Mouse (Mus musculus): ENCODE data around the gene Txndc17. TPM values are rescaled to one million over a fixed set of nuclear protein-coding genes. Genes with fewer than 3 reads are reported as not detected.
A peak's percentile ranks its signal among the peaks of the same experiment; 100 is the strongest.
"Not testable (repeated sequence)": the region's sequence is repeated elsewhere in the genome, so short reads cannot be mapped to it uniquely, and the experiment has no call there.

Gene Txndc17
- 184 and 186 TPM in 2 replicates for polyA plus RNA-seq (2015; fragmentation: Nextera tagmentation; extraction: Ambion mirVana)

DNA sequence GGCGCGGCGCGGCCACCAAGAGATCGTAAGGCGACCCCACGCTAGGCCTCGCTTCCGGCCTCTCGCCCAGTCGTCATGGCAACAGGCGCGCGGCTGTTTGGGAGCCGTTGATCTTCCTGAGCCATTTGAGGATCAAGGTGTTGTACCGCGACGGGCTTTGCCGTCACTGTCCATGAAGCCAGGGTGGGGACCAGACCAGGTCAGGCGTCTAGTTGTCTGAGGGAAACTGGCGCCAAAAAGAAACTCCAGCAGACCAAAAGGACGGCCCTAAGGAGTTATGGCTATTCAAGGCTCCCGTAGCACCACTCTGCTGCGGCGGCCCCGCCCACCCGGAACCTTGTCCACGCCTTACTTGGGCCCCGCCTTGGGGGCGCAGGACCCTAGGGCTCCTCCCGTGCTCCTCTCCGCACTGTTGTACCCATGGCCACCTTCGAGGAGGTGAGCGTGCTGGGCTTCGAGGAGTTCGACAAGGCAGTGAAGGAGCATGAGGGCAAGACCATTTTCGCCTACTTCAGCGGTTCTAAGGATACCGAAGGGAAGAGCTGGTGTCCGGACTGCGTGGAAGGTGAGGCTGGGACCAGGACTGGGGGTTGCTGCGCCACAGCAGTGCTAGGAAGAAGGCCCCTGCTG, at the start of gene Txndc17, which contains the start of gene 4933427D14Rik:
TSS of gene Txndc17 (plus strand) at position 344 of the 630 bp plus-strand sequence.
TSS of gene 4933427D14Rik (minus strand) at position 256 of the 630 bp plus-strand sequence.
- peaks cover 20% of the 10 kb centered on the region for H3K4me1 ChIP-seq
- H3K27ac ChIP-seq: peak within 1 kb of the TSS; percentile 69
- no peaks in the 10 kb centered on the region for H3K9me3 ChIP-seq
- WGBS: under 1% methylated on average over 42 of the region's 42 CpGs
- peak within 1 kb of the TSS; percentile 73 for H3K4me3 ChIP-seq
- H3K27me3 ChIP-seq: no peaks in the 10 kb centered on the region
- peak within 1 kb of the TSS; percentile 88 for H3K4me2 ChIP-seq
- peak; percentile 94 for ATAC-seq (ENCODE audit: borderline replicate concordance, extremely low read depth, low FRiP score, low TSS enrichment)
- H3K36me3 ChIP-seq: peaks cover 27% of the 10 kb centered on the region
- peak within 1 kb of the TSS; percentile 73 for H3K9ac ChIP-seq

DNA sequence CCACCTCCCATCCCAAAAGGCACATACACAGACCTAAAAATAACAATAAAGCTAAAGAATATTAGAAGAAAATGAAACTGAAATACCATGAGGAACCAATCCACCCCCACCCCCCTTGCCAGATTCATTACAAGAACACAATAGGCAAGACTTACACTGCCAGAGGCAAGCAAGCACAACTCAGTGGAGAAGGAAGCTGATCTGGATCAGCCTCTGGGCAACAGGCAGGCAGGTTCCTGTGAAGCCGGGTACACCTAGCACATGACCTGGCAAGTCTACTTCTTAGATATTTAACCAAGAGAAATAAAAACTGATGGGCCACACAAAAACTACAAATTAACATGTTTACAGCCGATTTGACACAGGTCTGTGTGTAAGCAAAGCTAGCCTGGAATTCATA, 44.1 kb upstream of the Txndc17 start:
- WGBS: 87% methylated on average over 2 of the region's 2 CpGs
- H3K36me3 ChIP-seq: peaks cover 39% of the 10 kb centered on the region

DNA sequence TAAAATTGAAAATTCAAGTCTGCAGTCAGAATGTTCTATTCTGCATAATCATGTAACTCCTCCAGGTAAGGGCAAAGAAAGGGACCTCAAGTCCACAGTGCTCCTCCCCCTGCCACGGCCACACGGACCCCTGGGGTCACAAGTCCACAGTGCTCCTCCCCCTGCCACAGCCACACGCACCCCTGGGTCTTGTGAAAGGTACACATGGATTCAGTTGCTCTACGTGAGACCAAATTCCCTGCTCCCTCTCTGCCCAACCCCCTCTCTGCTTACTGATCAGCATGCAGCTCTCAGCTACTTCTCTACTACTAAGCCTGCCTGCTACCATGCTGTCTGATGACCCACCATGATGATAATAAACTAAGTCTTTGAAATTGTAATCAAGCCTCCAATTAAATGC, 37.5 kb upstream of the Txndc17 start:
- ATAC-seq (ENCODE audit: borderline replicate concordance, extremely low read depth, low FRiP score, low TSS enrichment): no peak
- H3K9me3 ChIP-seq: no peaks in the 10 kb centered on the region
- no peak overlapping the region for H3K4me3 ChIP-seq
- no peak overlapping the region for H3K4me2 ChIP-seq
- no peak overlapping the region for H3K9ac ChIP-seq
- no peak overlapping the region for H3K27ac ChIP-seq
- H3K36me3 ChIP-seq: peaks cover 64% of the 10 kb centered on the region
- no peaks in the 10 kb centered on the region for H3K4me1 ChIP-seq
- no peaks in the 10 kb centered on the region for H3K27me3 ChIP-seq
- WGBS: 72% methylated on average over 4 of the region's 4 CpGs

More for the DNA sequence above, 44.1 kb upstream of the Txndc17 start:
- Histone ChIP-seq H3K27ac (no peak overlapping the region), H3K9ac (no peak overlapping the region), H3K4me2 (no peak overlapping the region), H3K4me1 (no peaks in the 10 kb centered on the region), H3K27me3 (no peaks in the 10 kb centered on the region), H3K4me3 (no peak overlapping the region), H3K9me3 (no peaks in the 10 kb centered on the region)
- no peak for ATAC-seq (ENCODE audit: borderline replicate concordance, extremely low read depth, low FRiP score, low TSS enrichment)

DNA sequence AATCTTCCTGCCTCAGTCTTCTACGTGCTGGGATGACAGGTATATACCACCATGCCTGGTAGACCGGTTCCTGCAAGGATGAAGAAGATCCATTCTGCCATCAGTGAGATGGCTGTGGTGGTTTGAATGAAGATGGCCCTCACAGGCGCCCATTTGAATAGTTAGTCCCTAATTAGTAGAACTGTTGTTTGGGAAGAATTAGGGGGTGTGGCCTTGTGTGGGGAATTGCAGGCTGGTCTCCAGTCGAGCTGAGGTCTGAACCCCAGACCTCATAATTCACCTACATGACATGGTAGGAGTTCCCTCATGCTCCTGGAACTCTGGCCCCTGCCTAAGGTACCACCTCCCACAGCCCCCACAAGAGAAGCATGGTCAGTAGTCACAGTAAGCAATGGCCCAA, 35.4 kb upstream of the Txndc17 start:
- H3K9me3 ChIP-seq; H3K4me3 ChIP-seq; H3K4me1 ChIP-seq; H3K27me3 ChIP-seq; ATAC-seq (ENCODE audit: borderline replicate concordance, extremely low read depth, low FRiP score, low TSS enrichment); H3K27ac ChIP-seq; H3K9ac ChIP-seq; H3K4me2 ChIP-seq: not testable (repeated sequence)
- WGBS: 73% methylated on average over 4 of the region's 4 CpGs
- peaks cover 62% of the 10 kb centered on the region for H3K36me3 ChIP-seq

DNA sequence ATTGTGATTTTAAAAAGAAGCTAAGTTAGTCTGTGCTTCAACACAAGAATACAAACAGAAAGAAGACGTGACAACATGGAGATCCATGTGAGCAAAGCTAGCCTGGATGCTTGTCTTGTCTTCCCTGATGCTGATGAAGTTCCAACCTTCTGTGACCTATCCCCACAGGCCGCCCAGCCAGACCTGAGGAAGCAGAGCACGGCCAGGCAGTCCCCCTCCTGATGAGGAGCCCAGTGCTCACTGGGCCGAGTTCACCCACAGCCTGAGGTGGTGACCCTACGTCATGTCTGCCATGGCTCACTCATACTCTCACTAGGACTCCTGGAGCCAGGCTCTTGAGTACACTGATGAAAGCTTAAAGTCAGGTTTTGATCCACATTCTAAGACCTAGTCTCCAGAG, 33.8 kb upstream of the Txndc17 start:
- 81% methylated on average over 5 of the region's 5 CpGs for WGBS
- no peak for ATAC-seq (ENCODE audit: borderline replicate concordance, extremely low read depth, low FRiP score, low TSS enrichment)
- Histone ChIP-seq H3K4me2 (no peak overlapping the region), H3K9me3 (no peaks in the 10 kb centered on the region), H3K27me3 (no peaks in the 10 kb centered on the region), H3K9ac (no peak overlapping the region), H3K4me3 (no peak overlapping the region), H3K36me3 (peaks cover 68% of the 10 kb centered on the region), H3K27ac (no peak overlapping the region), H3K4me1 (no peaks in the 10 kb centered on the region)

DNA sequence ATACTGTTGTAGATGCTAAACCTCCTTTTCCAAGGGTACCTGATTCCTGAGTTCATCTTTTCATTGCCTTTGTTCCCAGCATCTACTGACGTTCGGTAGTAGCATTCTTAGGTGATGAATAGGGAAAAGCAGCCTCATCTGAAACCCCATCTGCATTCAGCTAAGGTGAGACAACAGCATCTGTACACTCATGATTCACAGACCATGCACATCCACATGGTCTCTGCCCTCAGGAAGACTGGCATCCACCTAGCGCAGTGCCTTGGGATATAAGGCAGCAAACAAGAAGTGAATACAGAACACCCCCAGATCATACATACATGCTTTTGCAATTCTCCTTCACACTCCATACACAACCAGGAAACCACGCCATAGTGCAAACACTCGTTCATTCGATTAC, 32.6 kb upstream of the Txndc17 start:
- peaks cover 66% of the 10 kb centered on the region for H3K36me3 ChIP-seq
- no peak overlapping the region for H3K9ac ChIP-seq
- WGBS: 92% methylated on average over 6 of the region's 6 CpGs
- no peaks in the 10 kb centered on the region for H3K9me3 ChIP-seq
- no peaks in the 10 kb centered on the region for H3K27me3 ChIP-seq
- H3K27ac ChIP-seq: no peak overlapping the region
- no peak overlapping the region for H3K4me3 ChIP-seq
- no peaks in the 10 kb centered on the region for H3K4me1 ChIP-seq
- ATAC-seq (ENCODE audit: borderline replicate concordance, extremely low read depth, low FRiP score, low TSS enrichment): no peak
- no peak overlapping the region for H3K4me2 ChIP-seq

DNA sequence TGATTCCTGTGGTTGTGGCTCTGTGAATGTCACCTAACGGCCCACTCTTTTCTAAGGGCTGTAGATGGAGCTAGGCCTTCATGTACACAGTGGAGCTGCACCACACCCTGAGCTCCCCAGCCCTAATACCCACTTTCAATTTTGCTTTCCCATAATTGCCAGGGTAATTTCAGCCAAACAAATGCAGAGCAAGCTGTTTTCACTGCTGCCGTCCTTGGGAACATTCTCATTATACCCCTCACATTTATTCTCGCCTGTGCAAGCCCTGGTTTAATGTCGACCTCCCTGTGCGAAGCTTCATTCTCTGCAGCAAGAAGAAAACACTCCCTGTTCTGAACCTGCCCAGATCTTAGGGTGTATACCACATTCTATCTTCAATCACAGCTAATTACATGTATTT, 31.4 kb upstream of the Txndc17 start:
- no peak overlapping the region for H3K27ac ChIP-seq
- H3K4me1 ChIP-seq: no peaks in the 10 kb centered on the region
- ATAC-seq (ENCODE audit: borderline replicate concordance, extremely low read depth, low FRiP score, low TSS enrichment): no peak
- H3K27me3 ChIP-seq: no peaks in the 10 kb centered on the region
- H3K4me2 ChIP-seq: no peak overlapping the region
- H3K36me3 ChIP-seq: peaks cover 62% of the 10 kb centered on the region
- H3K9ac ChIP-seq: no peak overlapping the region
- 85% methylated on average over 5 of the region's 5 CpGs for WGBS
- H3K4me3 ChIP-seq: no peak overlapping the region
- H3K9me3 ChIP-seq: no peaks in the 10 kb centered on the region

DNA sequence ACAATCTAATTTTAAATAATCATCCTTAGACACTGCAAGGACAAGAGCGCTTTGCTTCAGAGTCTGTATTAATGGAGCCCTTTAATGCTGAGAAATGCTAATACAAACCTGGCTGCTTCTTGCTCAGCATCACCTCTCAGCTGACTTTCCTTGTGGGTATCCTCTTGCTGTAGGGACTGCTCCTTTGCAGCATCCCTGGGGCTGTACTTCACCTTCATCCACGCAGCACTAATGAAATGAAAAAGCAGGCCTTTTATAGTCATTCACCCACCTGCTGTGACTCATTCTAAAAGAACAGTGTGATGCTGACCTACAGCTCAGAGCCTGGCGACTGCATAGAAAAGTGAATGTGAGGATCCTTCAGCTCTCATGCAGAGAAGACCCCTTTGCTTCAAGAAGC, 30.8 kb upstream of the Txndc17 start:
- Histone ChIP-seq H3K4me2 (no peak overlapping the region), H3K9ac (no peak overlapping the region), H3K9me3 (no peaks in the 10 kb centered on the region), H3K4me3 (no peak overlapping the region), H3K27ac (no peak overlapping the region), H3K4me1 (no peaks in the 10 kb centered on the region), H3K36me3 (peaks cover 63% of the 10 kb centered on the region), H3K27me3 (no peaks in the 10 kb centered on the region)
- no peak for ATAC-seq (ENCODE audit: borderline replicate concordance, extremely low read depth, low FRiP score, low TSS enrichment)
- 71% methylated on average over 3 of the region's 3 CpGs for WGBS

DNA sequence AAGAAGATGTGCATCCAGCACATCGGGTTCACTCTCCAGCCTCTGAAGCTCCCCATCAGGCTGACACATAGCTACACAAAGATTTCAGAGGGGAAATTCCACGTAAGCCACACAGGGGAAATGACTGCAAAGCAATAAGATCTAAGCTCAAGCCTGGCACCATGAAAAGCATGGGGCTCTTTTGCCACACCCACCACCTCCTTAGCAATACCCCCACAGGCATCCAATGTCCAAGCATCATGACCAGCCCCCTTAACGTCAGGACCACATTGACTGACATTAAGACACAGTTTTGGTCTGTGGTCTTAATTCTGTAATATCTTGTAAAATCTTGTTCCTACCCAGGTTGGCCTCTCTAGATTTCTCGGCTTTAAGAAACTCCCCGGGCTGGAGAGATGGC, 26.8 kb upstream of the Txndc17 start:
- 88% methylated on average over 5 of the region's 5 CpGs for WGBS
- no peak for ATAC-seq (ENCODE audit: borderline replicate concordance, extremely low read depth, low FRiP score, low TSS enrichment)
- Histone ChIP-seq H3K9me3 (no peaks in the 10 kb centered on the region), H3K4me1 (no peaks in the 10 kb centered on the region), H3K27me3 (no peaks in the 10 kb centered on the region), H3K27ac (no peak overlapping the region), H3K4me2 (no peak overlapping the region), H3K9ac (no peak overlapping the region), H3K4me3 (no peak overlapping the region), H3K36me3 (peaks cover 39% of the 10 kb centered on the region)

DNA sequence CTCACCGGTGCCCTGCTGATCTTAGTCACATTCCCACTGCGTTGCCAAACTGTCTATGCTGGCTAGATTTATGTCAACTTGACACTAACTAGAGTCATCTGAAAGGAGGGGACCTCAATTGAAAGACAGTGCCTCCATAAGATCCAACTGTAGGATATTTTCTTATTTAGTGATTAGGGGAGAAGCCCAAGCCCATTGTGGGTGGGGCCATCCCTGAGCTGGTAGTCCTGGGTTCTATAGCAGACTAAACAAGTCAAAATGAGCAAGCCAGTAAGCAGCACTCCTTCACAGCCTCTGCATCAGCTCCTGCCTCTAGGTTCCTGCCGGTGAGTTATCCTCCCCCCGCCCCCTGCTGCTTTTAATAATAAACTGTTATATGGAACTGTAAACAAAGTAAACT, 26.2 kb upstream of the Txndc17 start:
- 87% methylated on average over 4 of the region's 4 CpGs for WGBS
- ATAC-seq (ENCODE audit: borderline replicate concordance, extremely low read depth, low FRiP score, low TSS enrichment): no peak
- H3K36me3 ChIP-seq: peaks cover 35% of the 10 kb centered on the region

DNA sequence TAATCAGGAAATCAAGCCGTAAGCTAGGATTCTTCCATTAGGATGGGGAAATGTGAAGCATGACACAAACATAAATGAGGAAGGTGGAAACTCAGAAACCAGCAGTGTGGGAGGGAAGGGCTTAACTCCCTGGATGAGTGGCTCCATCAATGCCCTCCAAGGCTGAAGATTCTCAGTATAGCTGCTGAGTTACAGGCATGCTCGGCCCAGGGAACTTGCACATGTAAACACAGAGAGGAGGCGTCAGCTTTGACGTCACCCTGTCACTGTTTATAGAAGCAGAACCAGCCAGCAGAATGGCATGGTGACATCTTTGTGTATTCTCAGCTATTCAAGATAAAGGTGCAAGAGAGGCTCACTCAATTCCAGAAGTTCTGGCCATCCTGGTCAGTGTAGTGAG, 23.1 kb upstream of the Txndc17 start:
- Histone ChIP-seq H3K4me3 (no peak overlapping the region), H3K36me3 (peaks cover 23% of the 10 kb centered on the region), H3K27ac (no peak overlapping the region), H3K4me1 (no peaks in the 10 kb centered on the region), H3K9me3 (no peaks in the 10 kb centered on the region), H3K4me2 (no peak overlapping the region), H3K9ac (no peak overlapping the region), H3K27me3 (no peaks in the 10 kb centered on the region)
- WGBS: 41% methylated on average over 4 of the region's 4 CpGs
- ATAC-seq (ENCODE audit: borderline replicate concordance, extremely low read depth, low FRiP score, low TSS enrichment): no peak

More for the DNA sequence above, 26.2 kb upstream of the Txndc17 start:
- H3K27ac ChIP-seq: no peak overlapping the region
- no peak overlapping the region for H3K9ac ChIP-seq
- no peak overlapping the region for H3K4me2 ChIP-seq
- no peaks in the 10 kb centered on the region for H3K27me3 ChIP-seq
- H3K4me1 ChIP-seq: no peaks in the 10 kb centered on the region
- H3K4me3 ChIP-seq: no peak overlapping the region
- no peaks in the 10 kb centered on the region for H3K9me3 ChIP-seq

DNA sequence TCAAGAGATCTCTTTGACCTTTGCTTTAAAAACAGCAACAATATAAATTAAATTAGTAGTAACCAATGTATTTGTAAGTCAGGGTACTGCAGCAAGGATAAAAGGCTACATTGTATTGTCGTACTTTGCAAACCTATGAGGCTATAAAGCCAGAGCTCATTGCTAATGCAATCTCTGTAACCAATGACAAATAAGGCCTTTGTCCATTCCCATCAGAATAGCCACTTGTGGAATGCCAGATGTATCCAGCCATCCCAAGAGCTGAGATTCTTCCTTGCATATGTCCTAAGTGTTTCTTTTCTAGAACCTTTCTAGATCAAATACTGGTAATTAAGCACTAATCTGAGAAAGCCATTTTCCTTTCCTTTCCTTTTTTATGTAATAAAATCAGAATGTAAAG, 16.5 kb upstream of the Txndc17 start:
- no peaks in the 10 kb centered on the region for H3K27me3 ChIP-seq
- WGBS: 94% methylated on average over 1 of the region's 1 CpGs
- H3K27ac ChIP-seq: no peak overlapping the region

DNA sequence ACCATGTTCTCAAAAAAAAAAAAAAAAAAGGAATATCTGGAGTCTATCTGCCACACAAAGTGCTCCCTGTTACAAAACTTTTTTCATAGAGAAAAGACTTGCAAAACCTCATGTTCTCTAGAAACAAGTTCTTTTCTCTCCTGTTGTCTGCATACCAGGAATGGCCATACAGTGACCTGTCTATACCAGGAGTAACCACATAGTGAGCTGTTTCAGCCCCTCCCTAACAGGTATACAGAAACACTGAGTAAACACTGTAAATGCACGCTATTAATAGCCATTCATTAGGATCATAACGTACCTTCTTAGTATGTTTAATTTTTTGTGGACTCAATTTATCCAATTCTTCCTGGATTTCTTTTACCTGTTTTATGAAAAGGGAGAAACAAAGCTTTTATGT, 13.1 kb upstream of the Txndc17 start:
- no peaks in the 10 kb centered on the region for H3K4me1 ChIP-seq
- H3K9me3 ChIP-seq: no peaks in the 10 kb centered on the region
- no peak overlapping the region for H3K4me3 ChIP-seq
- H3K4me2 ChIP-seq: no peak overlapping the region
- no peaks in the 10 kb centered on the region for H3K27me3 ChIP-seq
- WGBS: 86% methylated on average over 2 of the region's 2 CpGs
- H3K36me3 ChIP-seq: peaks cover 36% of the 10 kb centered on the region
- no peak overlapping the region for H3K27ac ChIP-seq
- no peak overlapping the region for H3K9ac ChIP-seq
- no peak for ATAC-seq (ENCODE audit: borderline replicate concordance, extremely low read depth, low FRiP score, low TSS enrichment)

More for the DNA sequence above, 16.5 kb upstream of the Txndc17 start:
- Histone ChIP-seq H3K9me3 (no peaks in the 10 kb centered on the region), H3K4me2 (no peak overlapping the region), H3K4me3 (no peak overlapping the region), H3K36me3 (peaks cover 35% of the 10 kb centered on the region), H3K9ac (no peak overlapping the region), H3K4me1 (no peaks in the 10 kb centered on the region)
- ATAC-seq (ENCODE audit: borderline replicate concordance, extremely low read depth, low FRiP score, low TSS enrichment): no peak

Measured in lung, embryonic 15.5 days (tissue).